Mouse (Mus musculus): ENCODE measurements around the gene Fcgrt.

- TF ChIP-seq CTCF (IDR thresholded peaks at IDR 0.05 in 2 of 3, conservative IDR thresholded peaks at IDR 0.05 in 1 of 3; ENCODE audit: control insufficient read depth in 1 of 3, insufficient read depth in 1 of 3, low read depth in 2 of 3, low read length in 3 of 3, poor library complexity in 1 of 3, severe bottlenecking in 1 of 3) = no peak
- no peak for TF ChIP-seq USF1 (IDR thresholded peaks at IDR 0.05; ENCODE audit: low read depth, low read length)
- TF ChIP-seq CHD2 (IDR thresholded peaks at IDR 0.05; ENCODE audit: low read length) = no peak
- peak; percentile 25 to 55; a peak in 2 of 4 replicates for TF ChIP-seq POLR2A (IDR thresholded peaks at IDR 0.05; ENCODE audit: control insufficient read depth in 1 of 2, insufficient read depth in 1 of 2, low read depth in 1 of 2, low read length in 2 of 2, poor library complexity in 1 of 2)
- no peak for TF ChIP-seq EP300 (IDR thresholded peaks at IDR 0.05; ENCODE audit: low read depth in 1 of 2, low read length in 2 of 2)
- TF ChIP-seq GABPA (IDR thresholded peaks at IDR 0.05; ENCODE audit: low read depth, low read length) = no peak
- TF ChIP-seq BHLHE40 (IDR thresholded peaks at IDR 0.05; ENCODE audit: borderline replicate concordance, low read depth, low read length) = no peak
- no peak for TF ChIP-seq POLR2AphosphoS2 (IDR thresholded peaks at IDR 0.05; ENCODE audit: low read length)
- no peak for TF ChIP-seq TAL1 (IDR thresholded peaks at IDR 0.05; ENCODE audit: low read length)
- TF ChIP-seq MAFK (IDR thresholded peaks at IDR 0.05; ENCODE audit: borderline replicate concordance, low read depth, low read length) = no peak
- no peak for TF ChIP-seq JUND (IDR thresholded peaks at IDR 0.05; ENCODE audit: low read depth, low read length)
- no peak for TF ChIP-seq MAX (IDR thresholded peaks at IDR 0.05; ENCODE audit: low read length)
- no peak for TF ChIP-seq TCF12 (IDR thresholded peaks at IDR 0.05; ENCODE audit: low read depth, low read length)
- no peak for TF ChIP-seq ELF1 (IDR thresholded peaks at IDR 0.05; ENCODE audit: low read depth, low read length)
Measured at GRCm38 (mm10) chr7:45123186-45123570, 19.5 kb upstream of the Fcgrt start.
